Mouse (Mus musculus) MEL-GATA-1-ER (cell line): Measurements from ENCODE around the gene Igfbp5.

Experiments
- DNase-seq: peaks from one replicate; pipeline ENCODE4 v3.0.0-alpha.2; 2012; ENCODE audit warnings: low read depth; ENCODE audit errors: extremely low read depth

The Igfbp5 gene

GRCm38 (mm10) chr1:72869275-72869674 is 5.4 kb downstream of the Igfbp5 start:
- no peak for DNase-seq

GRCm38 (mm10) chr1:72868429-72869215 is 6.1 kb downstream of the Igfbp5 start:
- peak; percentile 26 for DNase-seq

- DNase-seq, result no peak
Measured at GRCm38 (mm10) chr1:72867346-72867745, 7.3 kb downstream of the Igfbp5 start.

GRCm38 (mm10) chr1:72866417-72866816 is 8.3 kb downstream of the Igfbp5 start:
- no peak for DNase-seq

- no peak for DNase-seq
Measured at GRCm38 (mm10) chr1:72865900-72866299, 8.8 kb downstream of the Igfbp5 start.

- no peak for DNase-seq
Measured at GRCm38 (mm10) chr1:72864272-72864671, 10.4 kb downstream of the Igfbp5 start.

GRCm38 (mm10) chr1:72863692-72864091 is 11.0 kb downstream of the Igfbp5 start:
- DNase-seq, result no peak

GRCm38 (mm10) chr1:72862248-72862647 is 12.4 kb downstream of the Igfbp5 start:
- no peak for DNase-seq

GRCm38 (mm10) chr1:72861702-72862101 is 13.0 kb downstream of the Igfbp5 start:
- no peak for DNase-seq

- no peak for DNase-seq
Measured at GRCm38 (mm10) chr1:72860502-72860901, 14.2 kb downstream of the Igfbp5 start.

GRCm38 (mm10) chr1:72859963-72860362 is 14.7 kb downstream of the Igfbp5 start:
- DNase-seq, result no peak

- DNase-seq, result no peak
Measured at GRCm38 (mm10) chr1:72858874-72859273, 15.8 kb downstream of the Igfbp5 start.

- DNase-seq, result no peak
Measured at GRCm38 (mm10) chr1:72858286-72858685, 16.4 kb downstream of the Igfbp5 start.

GRCm38 (mm10) chr1:72857631-72858030 is 17.1 kb downstream of the Igfbp5 start:
- no peak for DNase-seq

GRCm38 (mm10) chr1:72857142-72857541 is 17.5 kb downstream of the Igfbp5 start:
- no peak for DNase-seq

- no peak for DNase-seq
Measured at GRCm38 (mm10) chr1:72856209-72856909, 18.3 kb downstream of the Igfbp5 start.

- DNase-seq, result no peak
Measured at GRCm38 (mm10) chr1:72855729-72856128, 19.0 kb downstream of the Igfbp5 start.

GRCm38 (mm10) chr1:72854337-72855237 is 20.1 kb downstream of the Igfbp5 start:
- no peak for DNase-seq

GRCm38 (mm10) chr1:72853759-72854158 is 20.9 kb downstream of the Igfbp5 start:
- no peak for DNase-seq

GRCm38 (mm10) chr1:72849037-72849436 is 25.6 kb downstream of the Igfbp5 start:
- no peak for DNase-seq

- no peak for DNase-seq
Measured at GRCm38 (mm10) chr1:72847849-72848380, 26.8 kb downstream of the Igfbp5 start.
